Mouse (Mus musculus) layer of hippocampus, adult 2 months (tissue): ENCODE data around the gene Hist1h4m. TPM values are rescaled to one million over a fixed set of nuclear protein-coding genes. Genes with fewer than 3 reads are reported as not detected.
A peak's percentile ranks its signal among the peaks of the same experiment; 100 is the strongest.
"Not testable (repeated sequence)": the region's sequence is repeated elsewhere in the genome, so short reads cannot be mapped to it uniquely, and the experiment has no call there.

Experiments used
- DNase-seq, 2 experiments: peaks; one replicate each; pipeline ENCODE4 v3.0.0; 2022; ENCODE audit warnings: low spot score in 2 of 2
- H3K27ac ChIP-seq: fragments of 200-600 bp; 2 replicates; pipeline ENCODE4 v1.8.1; 2022
- H3K4me3 ChIP-seq: fragments of 200-600 bp; 2 replicates; pipeline ENCODE4 v1.8.1; 2022; ENCODE audit warnings: mild to moderate bottlenecking
- CTCF ChIP-seq: fragments of 200-600 bp; conservative IDR thresholded peaks from 2 replicates; pipeline ENCODE4 v1.8.1; 2022; ENCODE audit warnings: antibody characterized with exemption, mild to moderate bottlenecking, moderate library complexity
- long read RNA-seq, 2 experiments: library from polyadenylated mRNA; stranded (forward); transcript quantifications; one replicate each; pipeline ENCODE4 v2.0.0; 2021; ENCODE audit warnings: borderline mapping rate in 2 of 2
- total RNA-seq, 2 experiments: library from RNA; stranded (reverse); gene quantifications; 2 replicates each; pipeline ENCODE4 v1.2.3; 2021

Hist1h4m gene
- total RNA-seq = 100 to 1,000 TPM; 247 to 254 TPM
- long read RNA-seq, experiment 1 = 0 reads
- long read RNA-seq, experiment 2 = 0 reads

GRCm38 (mm10) chr13:21811539-21811938 lies at the start of gene Hist1h4m:
Hist1h4m (plus strand) TSS chr13:21811746.
- H3K27ac ChIP-seq, H3K4me3 ChIP-seq: not testable (repeated sequence)
- peak; percentile 46 for DNase-seq

DNA sequence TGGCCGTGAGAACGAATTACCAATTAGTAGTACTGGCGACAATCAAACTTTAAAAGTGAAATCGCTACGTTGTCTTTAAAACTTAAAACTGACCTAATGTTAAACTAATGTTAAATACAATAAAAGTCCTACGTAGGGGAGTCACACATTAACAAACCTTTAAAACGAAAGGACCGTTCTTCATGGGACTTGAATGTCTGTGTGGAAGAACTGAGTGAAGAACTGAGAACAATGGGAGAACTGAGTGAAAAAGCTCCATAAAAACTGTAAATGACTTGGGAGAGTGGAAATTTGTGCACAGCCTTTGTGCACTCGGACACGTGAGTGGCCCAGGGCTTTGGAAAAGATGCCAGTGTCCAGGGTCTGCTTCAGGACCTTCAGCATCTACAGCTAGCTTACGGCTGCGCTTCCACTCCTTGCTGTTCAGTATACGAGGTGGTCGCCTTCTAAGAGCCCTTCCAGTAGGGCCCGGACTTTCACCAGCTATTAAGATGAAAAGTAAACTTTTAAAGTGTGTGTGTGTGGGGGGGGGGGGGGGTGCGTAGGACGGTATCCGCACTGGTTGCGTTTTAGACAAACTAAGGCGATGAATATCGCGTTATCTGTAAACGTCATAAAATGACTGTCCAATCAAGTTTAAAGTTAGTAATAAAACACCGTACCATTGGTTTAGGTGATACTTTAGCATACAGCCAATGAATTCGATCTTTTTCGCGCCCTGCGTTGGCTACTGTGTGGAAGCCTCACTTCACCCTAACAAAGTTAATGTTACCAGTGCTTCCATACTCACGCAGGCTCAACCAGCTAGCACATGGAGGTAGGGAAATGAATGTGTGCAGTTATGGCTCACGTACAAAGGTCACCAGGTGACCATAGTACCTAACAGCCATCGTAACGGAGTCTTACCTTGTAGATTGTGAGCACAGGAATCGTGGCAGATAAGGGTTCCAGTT lies 32.5 kb upstream of the Hist1h4m start:
- TF ChIP-seq CTCF = no peak
- Histone ChIP-seq H3K4me3 (peak overlapping the region; percentile 64), H3K27ac (peak overlapping the region; percentile 43; the same call in 1 of the 2 replicates)
- DNase-seq = peak; percentile 57 to 77

DNA sequence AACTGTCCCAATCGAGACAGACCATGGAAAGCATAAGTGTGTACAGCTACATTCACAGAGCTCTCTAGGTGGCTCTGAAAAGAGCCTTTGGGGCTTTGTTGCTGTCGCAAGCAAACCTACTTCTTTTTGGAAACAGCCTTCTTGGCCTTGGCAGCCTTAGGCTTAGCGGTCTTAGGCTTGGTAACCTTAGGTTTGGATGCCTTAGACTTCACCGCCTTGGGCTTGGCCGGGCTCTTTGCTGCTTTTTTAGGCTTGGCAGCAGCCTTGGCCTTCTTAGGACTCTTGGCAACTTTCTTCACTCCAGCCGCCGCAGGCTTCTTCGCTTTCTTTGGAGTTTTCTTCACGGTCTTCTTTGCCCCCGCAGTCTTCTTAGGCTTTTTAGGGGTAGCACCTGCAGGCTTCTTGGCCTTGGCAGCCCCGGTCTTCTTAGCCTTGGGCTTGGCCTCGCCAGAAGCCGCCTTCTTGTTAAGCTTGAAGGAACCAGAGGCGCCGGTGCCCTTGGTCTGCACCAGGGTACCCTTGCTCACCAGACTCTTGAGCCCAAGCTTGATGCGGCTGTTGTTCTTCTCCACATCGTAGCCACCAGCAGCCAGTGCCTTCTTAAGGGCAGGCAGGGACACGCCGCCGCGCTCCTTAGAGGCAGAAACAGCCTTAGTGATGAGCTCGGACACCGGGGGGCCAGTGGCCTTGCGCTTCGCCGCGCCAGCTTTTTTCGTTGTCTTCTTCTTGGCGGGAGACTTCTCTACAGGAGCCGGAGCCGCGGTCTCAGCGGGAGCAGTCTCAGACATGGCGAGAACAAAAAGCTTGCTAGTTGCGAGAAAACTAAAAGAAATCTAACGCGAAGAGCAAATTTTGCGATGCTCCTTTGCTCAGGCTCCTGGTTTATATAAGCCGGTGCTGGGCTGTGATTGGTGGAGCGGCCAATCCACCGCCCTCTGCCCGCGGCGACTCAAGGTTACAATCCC lies 31.5 kb upstream of the Hist1h4m start, which contains the start of gene Hist1h1b:
Gene Hist1h1b, minus strand, starts transcription at position 859 of the 965 bp plus-strand sequence.
- Histone ChIP-seq H3K4me3 (peak within 1 kb of the TSS; percentile 64), H3K27ac (peak within 1 kb of the TSS; percentile 80)
- DNase-seq = peak; percentile 23 to 49
- no peak for TF ChIP-seq CTCF

- Histone ChIP-seq H3K27ac (no peak overlapping the region), H3K4me3 (peak overlapping the region; percentile 64)
- no peak for DNase-seq
- TF ChIP-seq CTCF = no peak
These were observed 30.5 kb upstream of the Hist1h4m start for GRCm38 (mm10) chr13:21781021-21781555.

DNA sequence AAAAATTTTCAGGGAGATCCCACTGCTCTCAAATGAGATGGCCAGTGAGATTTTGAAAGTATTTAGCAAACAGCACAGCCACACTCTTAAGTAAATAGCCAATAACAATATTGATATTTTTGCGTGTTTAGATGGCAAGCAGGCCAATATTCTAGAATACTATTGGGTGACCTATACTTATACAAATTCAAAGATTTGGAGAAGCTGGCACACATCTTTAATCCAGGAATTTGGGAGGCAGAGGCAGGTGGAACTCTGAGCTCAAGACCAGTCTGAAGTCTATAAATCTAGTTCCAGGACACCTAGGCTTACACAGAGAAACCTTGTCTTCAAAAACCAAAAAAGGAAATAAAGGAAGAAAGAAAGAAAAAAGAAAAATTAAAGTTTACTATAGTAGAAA lies 29.9 kb upstream of the Hist1h4m start:
- no peak overlapping the region for H3K27ac ChIP-seq
- no peak for TF ChIP-seq CTCF
- DNase-seq = no peak
- no peak overlapping the region for H3K4me3 ChIP-seq

DNA sequence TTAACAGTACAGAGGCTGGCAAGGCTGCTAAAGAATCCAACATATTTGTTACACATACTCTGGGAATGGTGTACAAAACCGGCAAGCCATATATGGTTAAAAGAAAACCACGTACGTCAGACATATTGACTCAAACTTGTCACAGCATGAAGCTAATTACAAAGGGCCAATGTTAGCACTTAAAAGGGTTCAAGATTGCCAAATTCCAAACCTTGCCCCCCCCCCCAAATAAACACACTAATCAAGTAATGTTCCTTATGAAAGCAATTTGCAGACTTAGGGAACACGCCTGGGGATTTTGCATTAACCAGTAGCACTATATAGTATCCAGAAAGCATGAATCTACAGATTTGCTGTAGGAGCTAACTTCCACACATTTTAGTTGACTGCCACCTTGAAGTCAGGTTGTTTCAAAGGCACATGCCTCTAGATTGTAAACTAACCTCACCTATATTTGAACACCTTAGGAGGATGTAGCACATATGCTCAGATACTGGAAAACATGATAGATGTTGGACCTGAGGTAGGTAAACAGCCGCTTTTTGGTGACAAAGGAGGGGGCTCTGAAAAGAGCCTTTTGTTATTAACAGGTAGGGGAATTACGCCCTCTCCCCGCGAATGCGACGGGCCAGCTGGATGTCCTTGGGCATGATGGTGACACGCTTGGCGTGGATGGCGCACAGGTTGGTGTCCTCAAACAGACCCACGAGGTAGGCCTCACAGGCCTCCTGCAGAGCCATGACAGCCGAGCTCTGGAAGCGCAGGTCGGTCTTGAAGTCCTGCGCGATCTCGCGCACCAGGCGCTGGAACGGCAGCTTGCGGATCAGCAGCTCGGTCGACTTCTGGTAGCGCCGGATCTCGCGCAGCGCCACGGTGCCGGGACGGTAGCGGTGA lies 28.9 kb upstream of the Hist1h4m start:
- DNase-seq = not testable (repeated sequence)
- Histone ChIP-seq H3K27ac (peak overlapping the region; percentile 80), H3K4me3 (peak overlapping the region; percentile 59)

GRCm38 (mm10) chr13:21783255-21783617 lies 28.3 kb upstream of the Hist1h4m start, which contains the start of gene Hist1h3i:
Hist1h3i (minus strand) TSS chr13:21783370.
- DNase-seq = peak; percentile 75 to 88
- Histone ChIP-seq H3K4me3 (peak within 1 kb of the TSS; percentile 59), H3K27ac (peak within 1 kb of the TSS; percentile 80)
- TF ChIP-seq CTCF = no peak

- peak in 1 of 2 experiments; percentile 31 for DNase-seq
- TF ChIP-seq CTCF = no peak
- peak overlapping the region; percentile 59 for H3K4me3 ChIP-seq
- peak overlapping the region; percentile 40 for H3K27ac ChIP-seq
These were observed 27.8 kb upstream of the Hist1h4m start for GRCm38 (mm10) chr13:21783734-21784161.

DNA sequence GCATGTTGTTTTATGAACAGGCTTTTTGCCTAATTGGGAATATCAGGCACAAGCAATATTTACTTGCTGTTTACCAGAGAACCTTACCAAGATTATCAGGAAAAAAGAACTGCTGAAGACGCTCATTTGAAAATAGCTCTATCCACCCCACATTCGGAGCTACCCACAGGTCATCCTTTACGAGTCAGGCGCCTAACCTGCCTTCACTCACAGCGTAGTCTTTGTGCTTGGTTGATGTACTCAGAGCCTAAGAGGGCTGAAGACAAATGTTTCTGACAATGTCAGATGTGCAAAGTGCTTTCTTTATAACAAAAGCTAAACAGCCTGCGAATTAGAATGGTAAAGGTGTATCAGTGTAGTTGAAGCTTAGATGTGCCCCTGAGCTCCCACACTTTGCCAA lies 27.2 kb upstream of the Hist1h4m start:
- H3K4me3 ChIP-seq = no peak overlapping the region

GRCm38 (mm10) chr13:21786189-21786898 lies 25.2 kb upstream of the Hist1h4m start:
- H3K27ac ChIP-seq = peak overlapping the region; percentile 62
- no peak; the same call in 1 of the 2 replicates for TF ChIP-seq CTCF
- H3K4me3 ChIP-seq = peak overlapping the region; percentile 34
- no peak for DNase-seq

More for the DNA sequence above, 27.2 kb upstream of the Hist1h4m start:
- no peak for TF ChIP-seq CTCF
- no peak overlapping the region for H3K27ac ChIP-seq
- DNase-seq = no peak
